Comparison of ENCODE assay signal across 21 mouse cellular contexts in genomic region chr2:156622192-156622591, GRCm38 (mm10).
"Had no signal": no experiment of that assay in that cellular context is flagged by ENCODE, and none has a peak within 500 bp of the region (broad histone marks: within the 10 kb centered on the region; RNA-seq: fewer than 3 reads in every experiment).

No protein-coding gene starts in this region.

- H3K9me3 ChIP-seq: limb, embryonic 10.5 days; limb, embryonic 12.5 days; limb, embryonic 13.5 days; limb, embryonic 15.5 days; liver, embryonic 12.5 days; liver, embryonic 13.5 days; liver, embryonic 15.5 days; lung, embryonic 15.5 days; megakaryocyte, embryonic 14.5 days; midbrain, embryonic 12.5 days; midbrain, embryonic 13.5 days; midbrain, embryonic 15.5 days; neural tube, embryonic 12.5 days had no signal

- H3K27me3 ChIP-seq: neural tube, embryonic 12.5 days had no signal

- DNase-seq: liver; liver, embryonic 13.5 days; liver, postnatal 0 days; lung, embryonic 14.5 days had no signal

- H3K4me1 ChIP-seq: limb, embryonic 10.5 days; limb, embryonic 12.5 days; limb, embryonic 13.5 days; liver, embryonic 12.5 days; liver, embryonic 13.5 days; liver, embryonic 15.5 days had no signal

- H3K9ac ChIP-seq: limb, embryonic 12.5 days; limb, embryonic 13.5 days; limb, embryonic 15.5 days; liver, embryonic 12.5 days; liver, embryonic 13.5 days; liver, embryonic 14.5 days; liver, embryonic 15.5 days; liver, postnatal 0 days; lung, embryonic 14.5 days; lung, embryonic 15.5 days; midbrain, embryonic 12.5 days; midbrain, embryonic 13.5 days; midbrain, embryonic 15.5 days; neural tube, embryonic 12.5 days had no signal

- ATAC-seq: liver, embryonic 12.5 days; liver, postnatal 0 days; midbrain, embryonic 13.5 days; midbrain, embryonic 15.5 days had no signal

- H3K27ac ChIP-seq: left cerebral cortex, adult 2 months; limb, embryonic 10.5 days; limb, embryonic 12.5 days; limb, embryonic 13.5 days; limb, embryonic 15.5 days; liver, embryonic 12.5 days; liver, embryonic 13.5 days; liver, embryonic 14.5 days; liver, embryonic 15.5 days; lung, embryonic 15.5 days; macrophage; midbrain, embryonic 12.5 days; midbrain, embryonic 13.5 days; midbrain, embryonic 15.5 days; neural tube, embryonic 12.5 days had no signal

- H3K4me3 ChIP-seq: left cerebral cortex, adult 2 months; limb, embryonic 10.5 days; limb, embryonic 12.5 days; limb, embryonic 13.5 days; limb, embryonic 15.5 days; liver, embryonic 12.5 days; liver, embryonic 13.5 days; liver, embryonic 15.5 days; lung, embryonic 15.5 days; megakaryocyte, embryonic 14.5 days; midbrain, embryonic 12.5 days; midbrain, embryonic 13.5 days; midbrain, embryonic 15.5 days; neural tube, embryonic 12.5 days had no signal

- H3K4me2 ChIP-seq: limb, embryonic 12.5 days; limb, embryonic 13.5 days; limb, embryonic 15.5 days; liver, embryonic 11.5 days; liver, embryonic 12.5 days; liver, embryonic 13.5 days; liver, embryonic 15.5 days; lung, embryonic 14.5 days; lung, embryonic 15.5 days; midbrain, embryonic 11.5 days; midbrain, embryonic 12.5 days; midbrain, embryonic 13.5 days; midbrain, embryonic 15.5 days; neural tube, embryonic 12.5 days had no signal

- H3K36me3 ChIP-seq: limb, embryonic 10.5 days; limb, embryonic 12.5 days; limb, embryonic 13.5 days; limb, embryonic 15.5 days; liver, embryonic 12.5 days; liver, embryonic 13.5 days; liver, embryonic 15.5 days; lung, embryonic 15.5 days; midbrain, embryonic 12.5 days; midbrain, embryonic 13.5 days; midbrain, embryonic 15.5 days; neural tube, embryonic 12.5 days had no signal
